In genomic region chr10:96737972-96738371, GRCm38 (mm10) we compare ENCODE assay signal across 20 mouse cellular contexts.
DNase-seq lines count a peak whose midpoint lies in the region; ATAC-seq lines count a peak whose summit lies in the region.
"Had no signal": no experiment of that assay in that cellular context is flagged by ENCODE, and none has a peak within 500 bp of the region (broad histone marks: within the 10 kb centered on the region; RNA-seq: fewer than 3 reads in every experiment).

No protein-coding gene starts in this region.

- ATAC-seq in granulocyte monocyte progenitor cell, adult 5-6 weeks (replicated peaks; ENCODE audit: poor library complexity, severe bottlenecking): peak; percentile 77
- ATAC-seq in megakaryocyte, adult 5-6 weeks (ENCODE audit: poor library complexity, severe bottlenecking): peak; percentile 87
- peak; percentile 76 for ATAC-seq in megakaryocyte progenitor cell, adult 5-6 weeks (replicated peaks; ENCODE audit: poor library complexity)
- ATAC-seq in monocyte, adult 5-6 weeks (replicated peaks; ENCODE audit: insufficient number of reproducible peaks, low FRiP score, low TSS enrichment, poor library complexity, severe bottlenecking): peak; percentile 53; the same call in 1 of the 2 replicates
- ATAC-seq: activated CD4-positive, CD25-positive, alpha-beta regulatory T cell, adult 4 months; CD4-positive, CD25-positive, alpha-beta regulatory T cell, adult 4 months; Patski had no signal

- DNase-seq in thymus, postnatal 14 days: no peak
- no peak for DNase-seq in thymus, postnatal 36 days
- no peak for DNase-seq in spleen, adult 12 weeks (ENCODE audit: low spot score)
- no peak for DNase-seq in adrenal gland, adult 2 months
- DNase-seq: adrenal gland, adult 8-10 months; adrenal gland, postnatal 10 days; adrenal gland, postnatal 14 days; adrenal gland, postnatal 25 days; adrenal gland, postnatal 36 days; B cell, adult 2 months; cerebellum, adult 11 months; cerebellum, adult 11-12 months; cerebellum, adult 18-20 months had no signal
